Mouse (Mus musculus) embryo, embryonic 11 days (tissue): Measurements from ENCODE around the gene Atf6.

Source experiments
- DNase-seq: peaks from one replicate; pipeline ENCODE4 v3.0.0-alpha.2; 2015

Atf6 gene

GRCm38 (mm10) chr1:170766997-170767396 is 100.6 kb downstream of the Atf6 start:
- no peak for DNase-seq

DNA sequence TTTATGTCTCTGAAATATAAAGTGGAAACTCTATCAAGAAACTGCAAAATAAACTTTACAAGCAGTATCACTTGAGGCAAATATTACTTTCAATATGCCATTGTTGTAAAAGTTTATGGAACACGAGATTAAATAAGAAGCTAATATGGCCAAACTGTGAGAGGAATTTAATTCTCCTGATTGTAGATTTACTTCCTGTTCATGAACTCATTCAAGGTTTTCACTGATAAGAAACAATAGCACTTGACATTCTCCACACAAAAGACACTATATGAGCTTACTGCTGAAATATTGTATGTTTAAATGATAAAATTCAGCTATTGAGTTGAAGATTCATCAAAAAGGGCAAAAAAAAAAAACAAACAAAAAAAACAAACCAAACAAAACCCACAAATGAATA is 102.8 kb downstream of the Atf6 start:
- DNase-seq: no peak

- DNase-seq: no peak
These were observed 105.9 kb downstream of the Atf6 start for GRCm38 (mm10) chr1:170761634-170762033.

GRCm38 (mm10) chr1:170753597-170753996 is 114.0 kb downstream of the Atf6 start:
- DNase-seq: no peak

GRCm38 (mm10) chr1:170751797-170752196 is 115.8 kb downstream of the Atf6 start:
- no peak for DNase-seq

DNA sequence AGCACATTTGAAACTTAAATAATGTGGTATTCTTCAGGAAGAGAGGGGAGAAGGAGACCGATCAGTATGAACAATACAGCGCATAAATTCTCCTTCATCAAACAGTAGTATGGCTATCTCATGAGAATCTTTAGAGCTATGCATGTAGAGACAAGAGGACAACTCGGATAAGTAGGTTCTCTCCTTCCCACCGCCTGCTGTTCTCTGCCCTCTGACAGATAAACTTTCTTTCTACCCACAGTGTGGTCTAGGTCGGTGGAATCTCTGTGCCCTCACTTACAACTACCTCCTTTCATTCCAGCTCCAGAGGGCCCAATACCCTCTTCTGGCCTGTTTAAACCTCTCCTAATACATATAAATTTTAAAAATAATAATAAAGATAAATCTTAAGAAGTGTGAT is 121.0 kb downstream of the Atf6 start:
- no peak for DNase-seq

GRCm38 (mm10) chr1:170741497-170742246 is 125.9 kb downstream of the Atf6 start:
- DNase-seq: no peak

DNA sequence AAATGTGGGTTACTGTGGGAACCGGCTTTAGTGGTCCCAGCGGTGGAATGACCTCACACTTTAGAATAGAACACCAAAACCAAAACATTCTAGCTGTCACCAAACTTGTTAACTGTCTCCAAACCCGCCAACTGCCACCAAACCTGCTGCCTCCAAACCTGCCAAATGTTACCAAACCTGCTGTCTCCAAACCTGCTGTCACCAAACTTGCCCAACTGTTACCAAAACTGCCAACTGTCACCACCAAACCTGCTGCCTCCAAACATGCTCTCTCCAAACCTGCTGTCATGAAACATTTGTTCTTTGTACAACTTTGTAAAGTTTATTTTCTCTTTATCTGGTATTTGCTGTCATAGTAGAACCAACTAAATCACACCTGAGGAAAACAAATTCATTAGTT is 132.7 kb downstream of the Atf6 start:
- DNase-seq: no peak

DNA sequence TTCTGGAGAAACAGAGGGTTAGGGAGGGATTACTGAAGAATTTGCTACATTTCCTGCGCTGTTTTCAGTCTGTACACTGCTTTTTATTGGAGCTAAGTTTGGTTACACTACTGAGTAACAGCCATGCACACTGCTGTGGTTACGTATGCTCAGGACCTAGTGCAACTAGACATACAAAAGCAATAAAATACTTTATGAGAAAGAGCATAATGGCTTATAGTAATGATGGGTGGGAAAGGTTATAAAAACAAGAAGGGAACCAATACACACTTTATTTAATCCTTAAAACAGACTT is 135.0 kb downstream of the Atf6 start:
- no peak for DNase-seq

GRCm38 (mm10) chr1:170731865-170732595 is 135.5 kb downstream of the Atf6 start:
- DNase-seq: no peak

DNA sequence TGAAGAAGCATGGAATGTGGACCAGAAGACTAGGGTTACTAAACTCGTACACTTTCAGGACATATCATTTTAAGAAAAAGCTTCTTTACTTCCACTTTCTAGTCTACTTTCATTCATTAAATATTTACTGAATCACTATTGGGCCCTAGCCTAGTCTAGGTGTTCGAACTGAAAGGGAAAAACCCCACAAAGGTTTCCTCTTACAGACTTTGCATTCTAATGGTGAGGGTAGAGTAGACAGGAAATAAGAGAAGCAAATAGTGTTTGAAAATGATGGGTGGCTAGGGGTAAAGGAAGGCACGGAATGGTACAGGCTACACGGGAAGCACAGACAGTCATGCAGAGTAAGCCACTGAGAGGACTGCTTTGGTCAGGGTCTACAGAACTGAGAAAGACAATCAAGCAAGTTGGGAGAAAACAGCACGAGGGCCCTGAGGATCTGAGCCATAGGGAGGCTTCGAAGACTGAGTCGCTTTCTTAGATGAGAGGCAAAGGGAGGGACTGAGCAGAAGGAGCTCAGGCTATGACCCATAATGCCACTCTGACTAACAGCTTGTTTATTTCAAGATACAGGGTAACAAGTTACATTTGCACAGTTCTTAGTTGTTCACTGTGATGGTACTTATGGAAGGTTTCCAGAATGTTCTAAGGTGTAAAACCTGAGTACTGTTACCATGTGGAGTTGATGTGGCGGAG is 138.2 kb downstream of the Atf6 start:
- DNase-seq: no peak

- no peak for DNase-seq
These were observed 139.0 kb downstream of the Atf6 start for GRCm38 (mm10) chr1:170728524-170728923.

DNA sequence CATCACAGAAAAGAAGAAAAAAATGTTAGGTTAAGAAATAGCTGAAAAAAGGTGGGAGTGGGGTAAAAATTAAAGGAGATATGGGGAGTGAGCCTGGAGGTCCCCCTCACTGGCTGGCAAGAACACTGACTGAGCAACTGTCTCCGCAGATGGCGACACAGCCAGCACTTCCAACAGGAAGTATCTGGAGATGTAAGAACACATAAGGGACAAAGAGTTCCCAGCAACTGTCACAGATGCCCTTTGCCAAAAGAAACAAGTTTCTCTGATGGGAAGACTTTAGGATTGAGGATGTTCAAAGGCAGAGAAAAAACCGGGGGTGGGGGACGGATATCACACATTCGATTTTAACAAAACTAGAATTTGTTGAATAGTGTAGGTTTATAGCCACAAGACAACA is 146.0 kb downstream of the Atf6 start:
- DNase-seq: no peak

- peak; percentile 35 for DNase-seq
These were observed 149.3 kb downstream of the Atf6 start for GRCm38 (mm10) chr1:170718133-170718810.

GRCm38 (mm10) chr1:170717241-170717828 is 150.2 kb downstream of the Atf6 start:
- no peak for DNase-seq

DNA sequence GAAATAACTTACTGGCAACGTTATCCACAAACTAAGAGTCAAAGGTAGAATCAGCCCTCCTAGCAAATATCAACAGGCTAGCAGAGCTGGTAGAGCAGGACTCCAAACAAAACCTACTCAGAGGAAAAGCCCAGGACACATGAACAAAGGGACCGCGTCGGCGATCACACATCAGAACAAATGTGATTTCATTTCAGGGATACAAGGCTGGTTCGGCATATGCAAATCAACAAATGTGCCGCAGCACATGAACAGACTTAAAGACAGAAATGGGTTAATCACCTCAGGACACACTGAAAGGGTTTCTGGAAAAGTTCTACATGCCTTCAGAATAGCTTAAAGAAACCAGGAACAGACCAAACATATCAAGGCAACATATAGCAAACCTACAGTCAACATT is 155.8 kb downstream of the Atf6 start:
- no peak for DNase-seq

DNA sequence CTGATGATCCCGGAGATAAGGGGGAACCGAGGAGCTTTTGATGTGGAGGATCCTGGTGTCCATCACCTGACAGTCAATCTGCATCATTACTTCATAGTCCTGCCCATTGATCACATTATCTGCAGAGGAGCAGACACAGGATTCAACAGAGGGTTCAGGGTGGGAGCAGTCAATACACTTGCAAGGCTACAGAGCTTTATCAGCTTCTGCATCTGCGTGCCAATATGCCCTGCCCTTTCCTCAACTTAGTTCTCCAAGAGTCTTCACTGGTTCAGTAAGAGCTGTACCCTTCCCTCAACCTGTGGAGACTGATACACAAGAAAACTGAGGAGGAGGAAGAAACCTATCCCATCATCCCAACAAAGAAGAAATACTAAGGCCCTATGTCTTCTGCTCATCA is 157.6 kb downstream of the Atf6 start:
- DNase-seq: no peak

- DNase-seq: no peak
These were observed 158.1 kb downstream of the Atf6 start for GRCm38 (mm10) chr1:170709481-170709880.

DNA sequence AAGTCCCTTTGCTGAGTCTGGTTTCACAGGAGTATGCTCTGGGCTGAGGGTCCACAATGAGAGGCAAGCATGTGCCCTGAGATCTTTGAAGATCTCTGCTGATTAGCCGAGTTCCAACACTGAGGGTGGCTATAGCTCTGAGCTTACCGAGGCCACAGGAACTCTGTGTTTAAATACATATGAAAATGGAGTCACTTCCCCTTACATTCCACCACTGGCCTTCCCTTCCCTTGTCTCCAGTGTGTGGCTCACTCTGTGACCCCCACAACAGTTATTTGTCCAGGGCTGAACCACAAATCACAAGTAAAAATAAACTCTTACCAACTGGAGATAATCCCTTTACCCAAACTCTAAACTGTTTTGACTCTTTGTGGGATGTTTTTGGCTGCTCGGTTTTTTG is 158.5 kb downstream of the Atf6 start:
- DNase-seq: no peak

DNA sequence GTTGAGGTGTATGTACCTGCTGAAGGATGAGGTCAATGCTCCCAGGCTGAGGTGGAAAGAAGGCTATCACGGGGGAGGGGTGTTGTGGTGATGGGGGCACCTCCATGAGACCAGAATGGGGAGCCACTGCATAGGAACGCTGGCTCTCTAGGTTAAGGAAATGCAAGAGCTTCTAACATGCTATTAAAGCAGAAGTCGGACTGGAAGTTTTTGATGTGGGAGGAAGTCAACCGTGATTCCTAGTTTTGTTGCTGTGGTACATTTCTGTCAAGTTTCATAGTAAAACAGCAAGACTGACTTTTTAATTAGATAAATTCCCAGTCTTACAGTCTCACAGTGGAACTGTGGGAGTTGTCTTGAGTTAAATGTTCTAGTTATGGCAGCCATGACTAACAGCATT is 161.5 kb downstream of the Atf6 start:
- no peak for DNase-seq

- no peak for DNase-seq
These were observed 162.5 kb downstream of the Atf6 start for GRCm38 (mm10) chr1:170704911-170705594.

- DNase-seq: no peak
These were observed 163.5 kb downstream of the Atf6 start for GRCm38 (mm10) chr1:170704103-170704502.

- no peak for DNase-seq
These were observed 164.6 kb downstream of the Atf6 start for GRCm38 (mm10) chr1:170702958-170703357.
